Mouse (Mus musculus) embryo, embryonic 9.5 days (tissue): ENCODE measurements at regions not wholly inside any gene's neighbourhood (a gene's known extent, or its start where the extent isn't known, plus 50 kb on each side); places are given as distances from the start of the nearest gene placed in this dataset.
"Not testable (repeated sequence)": the region's sequence is repeated elsewhere in the genome, so short reads cannot be mapped to it uniquely, and the experiment has no call there.

ENCODE experiments used
- DNase-seq: peaks from one replicate; pipeline ENCODE4 v3.0.0-alpha.2; 2017; ENCODE audit errors: extremely low spot score

DNA sequence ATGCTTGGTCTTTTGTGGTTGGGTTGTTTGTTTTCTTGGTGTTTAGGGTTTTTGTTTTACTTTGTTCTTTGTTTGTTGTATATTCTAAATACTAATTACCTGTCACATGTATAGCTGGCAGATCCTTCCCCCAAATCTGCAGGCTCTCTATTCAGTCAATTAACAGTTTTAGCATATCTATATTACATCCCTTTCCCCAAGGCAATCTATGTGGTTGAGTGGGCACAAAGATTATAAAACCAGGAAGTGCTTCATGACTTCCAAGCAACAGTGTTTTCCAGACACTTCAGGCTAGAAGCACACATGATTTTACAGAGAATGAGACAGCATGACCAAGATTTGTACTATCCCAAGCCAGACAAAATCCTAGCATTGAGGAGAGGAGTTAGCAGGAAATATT, 544.4 kb upstream of the Pou3f4 start:
- DNase-seq: no peak

DNA sequence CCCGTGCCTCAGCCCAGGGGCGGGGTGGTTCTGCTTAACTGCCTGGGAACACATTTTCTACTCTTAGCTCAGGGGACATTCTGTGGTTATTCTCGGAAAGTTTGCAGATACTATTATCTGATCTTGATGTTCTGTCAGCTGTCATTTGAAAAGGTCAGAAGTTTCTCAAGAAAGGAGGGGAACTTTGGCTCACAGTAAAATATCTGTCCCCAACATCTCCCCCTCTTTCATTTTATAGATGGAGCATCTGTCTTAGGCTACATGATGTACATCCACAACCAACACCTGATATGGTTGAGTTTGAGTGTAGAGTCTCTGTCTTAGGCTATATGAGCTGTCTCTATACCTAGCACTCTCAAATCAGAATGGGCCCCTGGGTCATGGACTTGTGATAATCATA, 539.8 kb upstream of the Pou3f4 start:
- not testable (repeated sequence) for DNase-seq

DNA sequence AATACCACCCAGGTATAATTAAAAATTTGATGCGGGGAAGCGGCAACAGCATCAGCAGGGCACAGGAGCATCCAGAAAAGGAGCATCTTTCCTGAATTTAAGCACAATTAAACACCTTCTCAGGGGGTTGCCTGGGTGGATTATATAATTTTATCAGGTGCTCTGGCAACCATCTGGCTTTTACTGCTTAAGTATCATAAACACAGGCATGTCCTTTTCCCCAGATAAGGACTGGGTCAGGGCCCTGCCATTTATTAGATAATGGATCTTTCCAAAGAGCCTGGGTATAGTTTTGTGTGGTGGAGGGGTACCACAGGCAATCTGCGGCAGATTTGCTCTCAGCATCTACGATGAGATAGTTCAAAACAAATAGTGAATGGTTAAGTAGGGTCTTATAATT, 538.7 kb upstream of the Pou3f4 start:
- no peak for DNase-seq

DNA sequence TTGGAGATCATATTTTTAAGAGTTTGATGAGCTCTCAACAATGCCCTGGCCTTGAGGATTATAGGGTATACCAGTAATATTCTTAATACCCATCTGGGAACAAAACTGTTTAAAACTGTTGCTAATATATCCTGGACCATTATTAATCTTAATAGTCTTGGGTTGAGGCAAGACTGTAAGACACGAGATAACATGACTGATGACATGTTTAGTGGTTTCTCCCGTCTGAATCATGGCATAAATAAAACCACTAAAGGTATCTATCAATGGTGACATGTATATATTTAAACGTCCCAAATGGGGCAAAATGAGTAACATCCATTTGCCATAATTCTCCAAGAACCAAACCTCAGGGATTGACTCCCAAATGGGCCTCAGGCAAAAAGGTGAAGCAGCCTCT, 538.2 kb upstream of the Pou3f4 start:
- no peak for DNase-seq

DNA sequence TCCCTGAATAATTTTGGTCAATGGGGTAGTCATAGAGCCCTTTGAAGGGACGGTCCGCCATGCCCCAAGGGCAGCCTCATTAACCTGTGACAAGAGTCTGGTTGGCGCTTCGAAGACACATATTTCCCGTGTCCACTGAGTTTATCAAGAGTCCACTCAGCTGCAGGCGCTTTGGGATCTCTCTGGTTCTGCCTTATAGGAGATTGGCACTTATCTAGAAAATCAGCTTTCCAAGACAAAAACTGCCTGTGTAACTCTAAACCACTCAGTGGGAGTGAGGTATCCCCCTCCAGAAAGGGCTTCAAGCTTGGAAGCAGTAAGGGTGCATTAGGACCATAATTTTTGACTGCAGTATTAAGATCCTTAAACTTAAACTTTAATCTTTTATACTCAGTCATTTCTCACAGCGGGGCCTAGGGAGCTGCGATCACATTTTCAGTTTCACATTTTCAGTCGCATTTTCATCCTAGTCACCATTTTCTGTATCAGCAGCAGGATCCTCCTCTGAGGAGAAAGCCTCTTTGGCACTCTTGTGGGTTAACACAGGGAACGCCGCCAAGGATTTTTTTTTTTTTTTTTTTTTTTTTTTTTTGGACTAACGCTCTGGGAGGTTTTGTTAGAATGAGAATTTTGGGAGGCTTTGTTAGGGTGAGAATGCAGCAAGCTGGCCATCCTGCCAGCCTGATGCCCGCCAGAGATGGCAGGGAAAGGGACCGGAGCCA, 534.4 kb upstream of the Pou3f4 start:
- DNase-seq: no peak

DNA sequence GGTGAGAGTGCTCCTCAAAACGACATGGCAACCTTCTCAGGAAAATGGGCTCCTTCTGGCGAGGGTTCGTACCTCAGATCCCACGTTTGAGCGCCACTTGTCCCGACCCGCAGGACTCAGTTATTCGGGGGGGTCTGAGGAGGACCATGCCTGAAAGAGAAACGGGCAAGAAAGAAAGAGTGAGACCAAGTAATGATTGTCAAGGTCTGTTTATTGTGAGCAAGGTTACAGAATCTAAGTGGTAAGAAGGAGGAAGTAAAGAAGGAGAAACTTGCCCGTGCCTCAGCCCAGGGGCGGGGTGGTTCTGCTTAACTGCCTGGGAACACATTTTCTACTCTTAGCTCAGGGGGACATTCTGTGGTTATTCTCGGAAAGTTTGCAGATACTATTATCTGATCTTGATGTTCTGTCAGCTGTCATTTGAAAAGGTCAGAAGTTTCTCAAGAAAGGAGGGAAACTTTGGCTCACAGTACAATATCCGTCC, 532.6 kb upstream of the Pou3f4 start:
- DNase-seq: not testable (repeated sequence)

DNA sequence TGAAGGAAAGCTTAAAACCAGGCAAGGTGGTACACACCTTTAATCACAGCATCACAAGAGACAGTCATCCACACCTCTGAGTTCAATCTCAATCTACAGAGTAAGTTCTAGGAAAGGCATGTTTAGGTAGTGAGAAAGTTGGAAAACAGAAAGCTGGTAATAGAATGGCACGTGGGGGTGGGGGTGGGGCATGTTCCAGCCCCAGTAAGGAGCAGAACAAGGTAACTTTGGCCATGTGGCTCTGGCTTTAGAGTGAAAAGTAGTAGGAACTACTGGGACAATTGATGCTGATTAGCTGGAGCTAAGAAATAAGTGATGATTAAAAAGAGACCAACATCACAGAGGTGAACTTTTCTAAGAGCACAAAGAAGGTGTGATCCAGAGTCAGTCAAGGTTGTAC, 532.2 kb upstream of the Pou3f4 start:
- no peak for DNase-seq

DNA sequence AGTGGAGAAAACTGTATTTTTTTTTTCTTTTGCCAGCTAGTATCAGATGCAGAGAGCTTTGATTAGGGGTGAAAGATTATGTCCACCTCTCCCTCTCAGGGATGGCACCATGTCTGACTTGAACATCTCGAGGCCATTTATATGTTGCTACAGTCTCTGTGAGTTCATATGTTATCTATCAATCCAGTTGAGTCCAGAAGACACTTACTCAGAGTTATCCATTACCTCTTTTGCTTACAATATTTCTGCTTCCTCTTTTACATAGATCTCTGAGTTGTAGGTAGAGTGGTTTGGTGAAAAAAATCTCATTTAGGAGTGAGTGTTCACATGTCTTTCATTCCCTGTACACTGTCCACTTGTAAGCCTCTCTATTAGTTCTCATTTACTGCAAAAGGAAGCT, 524.7 kb upstream of the Pou3f4 start:
- DNase-seq: no peak

DNA sequence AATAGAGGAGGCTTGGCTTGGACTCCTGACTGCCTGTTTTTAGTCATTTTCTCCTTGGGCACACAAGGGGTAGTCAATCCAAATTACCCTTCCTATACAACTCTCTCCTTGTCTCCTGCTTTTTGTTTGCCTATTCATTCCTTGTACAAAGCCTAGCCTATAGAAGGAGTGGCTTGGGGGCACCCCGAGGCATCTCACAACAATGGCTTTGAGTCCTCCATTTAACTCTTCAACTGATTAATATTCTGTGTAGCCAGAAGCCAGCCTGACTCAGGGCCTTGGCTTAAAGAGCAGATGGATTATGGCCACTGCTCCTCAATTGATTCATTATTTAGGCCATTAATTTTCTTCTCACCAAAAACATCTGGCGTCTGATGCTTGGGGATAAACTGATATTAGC, 506.4 kb upstream of the Pou3f4 start:
- peak; percentile 14 for DNase-seq

DNA sequence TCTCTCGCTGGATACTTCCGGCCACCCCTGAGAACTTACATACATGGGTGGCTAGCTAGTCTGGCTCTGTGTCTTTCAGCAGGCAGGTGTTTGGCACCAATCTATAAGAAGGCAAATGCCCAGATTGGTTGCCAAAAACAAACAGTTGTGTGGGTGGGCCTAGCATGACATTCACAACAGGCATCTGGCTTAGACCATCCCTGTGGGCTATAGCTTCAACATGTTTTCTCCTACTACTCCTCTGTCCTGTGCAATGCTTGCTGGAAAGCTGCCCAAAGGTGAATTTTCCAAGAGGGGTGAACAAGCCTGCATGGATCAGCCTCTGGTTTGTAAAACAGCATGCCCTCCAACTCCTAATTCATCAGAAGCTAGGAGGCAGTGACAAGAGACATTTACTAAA, 505.3 kb upstream of the Pou3f4 start:
- DNase-seq: no peak

DNA sequence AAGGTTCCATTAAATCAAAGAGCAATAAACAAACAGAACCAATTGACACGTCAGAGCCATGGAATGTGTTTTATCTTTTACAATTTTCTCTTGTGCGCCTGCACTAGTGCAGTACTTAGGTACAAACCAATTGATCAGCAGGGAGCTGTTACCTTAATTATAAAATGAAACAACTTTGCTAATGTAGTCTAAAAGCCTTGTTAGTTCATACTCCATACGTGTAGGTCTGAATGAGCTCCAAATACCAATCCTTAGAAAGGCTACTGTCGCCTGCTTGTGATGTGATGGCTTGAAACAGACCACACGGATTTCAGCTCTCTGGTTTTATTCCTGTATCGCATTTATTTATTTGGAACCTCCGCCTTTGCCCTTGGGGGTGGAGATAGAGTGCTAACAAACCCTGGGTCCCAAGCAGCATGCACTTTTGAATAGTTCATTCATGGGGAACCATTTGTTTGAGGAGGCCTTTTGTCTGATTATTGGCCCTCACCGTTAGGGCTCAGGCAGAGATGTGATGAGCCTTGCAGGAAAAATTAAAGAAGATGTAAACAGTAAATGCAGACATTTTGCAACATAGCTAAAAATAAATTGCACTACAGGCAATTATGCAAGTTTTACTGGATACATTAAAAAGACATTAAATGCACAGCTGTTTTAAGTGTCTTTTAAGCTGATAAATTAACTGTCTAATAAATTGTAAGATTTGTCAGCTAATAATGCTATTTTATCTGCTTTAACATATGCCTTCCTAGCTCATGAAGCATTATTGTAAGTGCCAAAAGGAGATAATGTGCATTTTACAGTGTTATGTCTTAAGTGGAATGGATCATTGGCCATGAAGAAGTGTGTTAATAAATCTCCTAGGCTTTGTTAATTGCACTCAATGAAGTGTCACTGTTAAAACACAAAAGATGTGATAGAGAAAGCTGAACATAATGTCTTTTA, 496.0 kb upstream of the Pou3f4 start:
- no peak for DNase-seq

DNA sequence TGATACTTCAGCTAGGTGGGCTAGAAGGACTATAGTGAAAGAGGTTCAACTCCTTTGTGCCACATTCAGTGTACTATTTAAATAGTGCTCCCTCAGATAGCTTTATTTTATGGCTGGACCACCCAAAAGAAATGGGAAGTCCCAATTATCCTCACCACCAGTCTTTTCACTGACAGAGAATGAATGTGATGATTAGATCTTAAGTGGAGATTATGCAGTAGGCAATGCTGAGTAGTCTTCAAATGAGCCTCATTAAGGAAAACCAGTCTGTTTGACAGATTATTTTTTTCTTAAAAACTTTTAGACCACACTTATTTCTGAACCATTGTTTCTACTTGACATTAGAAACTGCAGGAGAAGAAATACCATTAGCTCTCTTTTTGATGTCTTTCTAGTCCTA, 493.8 kb upstream of the Pou3f4 start:
- no peak for DNase-seq

DNA sequence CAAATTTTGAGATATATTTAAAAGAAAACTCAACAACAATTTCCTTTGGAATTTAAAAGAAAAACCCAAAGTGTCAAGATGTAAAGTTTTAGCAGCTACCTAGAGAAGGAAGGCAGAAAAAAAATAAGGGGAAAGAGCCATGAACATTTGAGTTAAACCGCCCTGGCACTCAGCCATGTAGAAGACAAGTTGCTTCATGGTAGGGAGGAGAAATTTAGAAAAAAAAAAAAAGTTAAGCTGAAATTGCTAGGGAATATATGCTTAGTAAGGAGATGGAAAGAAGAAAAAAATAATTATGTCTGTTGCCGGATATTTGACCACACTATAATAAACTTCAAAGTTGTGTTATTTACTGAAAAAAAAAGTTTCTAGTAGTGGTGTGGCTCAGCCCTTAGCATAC, 479.8 kb upstream of the Pou3f4 start:
- DNase-seq: no peak

DNA sequence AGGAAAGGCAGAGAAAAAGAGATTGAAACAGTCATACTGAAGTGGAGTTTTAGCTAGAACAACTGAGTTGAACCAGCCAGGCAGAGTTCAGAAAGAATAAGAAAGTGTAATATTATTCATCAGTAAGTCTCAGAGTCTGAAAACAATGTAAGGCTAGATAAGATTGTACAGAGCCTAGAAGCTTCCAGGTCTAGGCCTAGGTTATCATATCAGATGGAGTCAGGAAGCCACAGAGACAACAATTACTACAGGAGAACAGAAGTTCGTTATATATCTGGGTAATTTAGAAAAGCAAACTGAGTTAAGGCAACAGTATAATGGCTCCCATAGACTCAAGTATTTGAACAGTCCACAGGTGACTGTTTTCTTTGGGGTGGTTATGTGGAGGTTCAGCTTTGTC, 479.1 kb upstream of the Pou3f4 start:
- no peak for DNase-seq
